Mouse (Mus musculus): Measurements from ENCODE around the gene Emx1. TPM values are rescaled to one million over a fixed set of nuclear protein-coding genes. Genes with fewer than 3 reads are reported as not detected.

Emx1 gene
- polyA plus RNA-seq, 1 experiment from 2014 or later: not detected

Other genes with a start within 250 kb of the Emx1 start
- 22.1 and 22.8 TPM in 2 replicates for gene Exoc6b, start 117.9 kb upstream of the Emx1 start, polyA plus RNA-seq (2016; fragmentation: Nextera tagmentation; extraction: Ambion mirVana)
- gene Spr, start 49.7 kb upstream of the Emx1 start, polyA plus RNA-seq (2016; fragmentation: Nextera tagmentation; extraction: Ambion mirVana): 51.2 and 53.7 TPM in 2 replicates
- gene Sfxn5, start 146.0 kb downstream of the Emx1 start, polyA plus RNA-seq (2016; fragmentation: Nextera tagmentation; extraction: Ambion mirVana): 2.9 and 3.9 TPM in 2 replicates
- 42.0 and 42.6 TPM in 2 replicates for gene Rab11fip5, start 187.2 kb downstream of the Emx1 start, polyA plus RNA-seq (2016; fragmentation: Nextera tagmentation; extraction: Ambion mirVana)
- gene Noto, start 236.4 kb downstream of the Emx1 start, polyA plus RNA-seq (2016; fragmentation: Nextera tagmentation; extraction: Ambion mirVana): not detected in 2 replicates
- 41.3 and 46.1 TPM in 2 replicates for gene Smyd5, start 244.6 kb downstream of the Emx1 start, polyA plus RNA-seq (2016; fragmentation: Nextera tagmentation; extraction: Ambion mirVana)

All from heart, embryonic 12.5 days (tissue).